Mouse (Mus musculus) urinary bladder, postnatal 4 days (tissue): ENCODE results near the gene Gm48552.

Experiments used
- DNase-seq, 2 experiments: peaks; one replicate each; pipeline ENCODE4 v3.0.0; 2021 to 2022; ENCODE audit warnings: low spot score in 2 of 2

Gene Gm48552

DNA sequence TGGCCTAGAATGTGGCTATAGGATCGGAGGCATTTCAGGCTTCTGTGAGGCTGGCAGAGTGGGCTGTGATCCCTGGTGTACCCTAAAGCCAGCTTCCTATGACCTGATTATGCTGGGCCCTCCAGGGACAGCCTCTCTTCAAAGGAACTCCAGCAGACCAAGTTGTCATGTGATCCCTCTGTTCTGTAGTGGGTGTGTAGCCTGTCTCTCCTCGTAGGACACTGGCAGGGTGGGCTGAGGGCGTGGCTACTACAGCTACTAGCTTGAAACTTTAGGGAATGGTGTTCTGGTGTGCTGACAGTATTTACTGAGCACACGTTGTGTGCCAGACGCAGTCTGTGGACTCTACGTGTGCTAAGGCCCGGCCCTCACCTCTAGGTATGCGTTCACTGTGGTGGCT lies 28.1 kb upstream of the Gm48552 start:
- no peak for DNase-seq

DNA sequence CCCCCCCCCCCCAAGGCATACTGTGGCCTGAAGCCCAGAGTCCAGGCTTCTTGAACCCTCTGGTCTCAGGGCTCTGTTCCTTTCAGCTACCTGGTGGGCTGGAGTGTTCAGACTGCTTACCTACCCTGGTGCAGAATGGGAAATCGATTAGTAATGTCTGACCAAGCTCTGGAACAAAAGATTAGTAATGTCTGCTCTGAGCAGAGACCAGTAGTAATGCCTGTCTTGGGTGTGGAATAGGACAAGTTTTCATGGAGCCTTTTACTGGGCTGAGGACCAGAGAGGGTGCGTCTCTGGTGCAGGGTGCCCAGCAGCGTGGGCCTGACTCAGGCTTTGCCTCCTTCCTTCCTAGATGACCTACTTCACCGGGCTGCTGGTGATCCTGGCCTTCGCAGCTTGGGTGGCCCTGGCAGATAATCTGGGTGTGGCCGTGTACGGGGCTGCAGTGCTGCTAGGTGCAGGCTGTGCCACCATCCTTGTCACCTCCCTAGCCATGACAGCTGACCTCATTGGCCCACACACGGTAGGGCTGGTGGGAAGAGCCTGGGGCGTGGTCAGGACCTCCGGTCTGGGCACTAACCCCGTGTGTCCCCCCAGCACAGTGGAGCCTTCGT lies 26.4 kb upstream of the Gm48552 start:
- DNase-seq: no peak

DNA sequence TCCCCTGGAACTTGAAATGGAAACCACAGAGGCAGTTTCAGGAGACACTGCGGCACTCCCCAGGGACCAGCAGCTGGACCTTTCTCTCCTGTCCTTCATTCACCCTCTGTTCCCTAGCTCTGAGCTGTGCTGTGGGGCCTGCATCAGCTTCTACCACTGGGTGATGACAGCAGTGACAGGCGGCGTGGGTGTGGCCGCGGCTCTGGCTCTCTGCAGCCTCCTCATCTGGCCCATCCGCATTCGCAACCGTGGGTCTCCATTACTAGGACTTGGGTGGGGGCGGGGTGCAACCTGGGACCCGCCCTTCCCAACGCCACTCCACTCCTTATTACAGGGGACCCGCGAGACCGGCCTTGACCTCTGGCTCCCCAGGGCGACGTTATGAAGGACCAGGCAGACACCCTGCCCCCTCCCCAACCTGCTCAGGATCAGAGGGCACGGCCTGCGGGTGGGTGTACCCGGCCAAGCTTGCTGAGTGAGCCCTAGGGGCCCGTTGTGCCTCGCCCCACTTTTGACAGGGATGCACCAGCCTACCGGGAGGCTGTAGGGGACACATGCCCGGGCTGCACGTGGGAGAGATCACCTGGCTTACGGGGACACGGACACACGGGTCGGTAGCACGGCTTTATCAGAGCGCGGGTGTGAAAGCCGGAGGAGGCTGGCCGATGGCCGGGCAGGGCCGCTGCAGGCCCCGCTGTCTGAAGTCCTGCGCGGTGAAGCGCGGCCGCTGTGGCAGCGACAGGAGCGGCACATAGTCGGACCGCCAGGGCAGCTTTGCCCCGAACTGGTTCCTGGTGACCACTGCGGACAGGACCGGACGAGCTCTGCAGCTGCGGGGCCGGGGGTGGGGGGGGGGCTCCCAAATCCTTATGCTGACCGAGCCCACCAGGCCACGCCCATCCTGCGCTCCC lies 25.1 kb upstream of the Gm48552 start:
- DNase-seq: no peak

DNA sequence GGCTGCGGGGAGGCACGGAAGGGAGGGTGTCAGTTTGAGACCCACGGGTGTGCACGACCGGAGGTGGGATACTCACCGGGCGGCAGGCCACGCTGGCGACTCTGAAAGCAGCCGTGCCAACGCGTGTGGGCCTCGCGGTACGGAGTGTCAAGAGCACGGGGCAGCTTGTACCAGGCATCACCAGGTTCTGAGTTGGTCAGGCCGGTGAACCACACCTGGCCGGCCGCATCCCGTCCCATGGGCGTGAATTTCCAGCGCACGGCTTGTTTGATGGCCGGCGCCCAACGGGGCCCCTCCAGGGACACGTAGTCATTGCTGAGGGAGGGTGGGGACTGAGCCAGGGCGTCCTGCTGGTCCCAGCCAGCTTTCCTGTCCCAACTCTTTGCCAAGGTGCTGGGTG lies 24.1 kb upstream of the Gm48552 start:
- no peak for DNase-seq

DNA sequence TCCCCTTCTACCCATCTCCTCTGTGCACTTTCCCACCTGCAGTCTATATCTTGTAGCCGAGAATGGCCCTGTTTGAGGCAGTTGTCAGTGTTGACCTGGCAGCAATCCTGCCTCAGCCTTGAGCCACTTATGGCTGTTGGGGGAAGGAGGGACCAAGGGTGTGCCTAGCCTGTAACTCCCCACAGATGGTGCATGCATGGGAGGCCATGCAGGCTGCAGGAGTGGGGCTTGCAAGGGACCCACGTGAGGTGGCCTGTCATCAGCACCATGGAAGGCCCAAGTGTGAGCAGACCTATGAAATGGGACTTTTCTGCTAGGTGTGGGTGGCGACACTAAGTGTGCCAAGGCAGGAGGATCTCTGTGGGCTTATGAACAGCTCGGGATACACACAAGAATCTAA lies 23.7 kb upstream of the Gm48552 start:
- DNase-seq: no peak

DNA sequence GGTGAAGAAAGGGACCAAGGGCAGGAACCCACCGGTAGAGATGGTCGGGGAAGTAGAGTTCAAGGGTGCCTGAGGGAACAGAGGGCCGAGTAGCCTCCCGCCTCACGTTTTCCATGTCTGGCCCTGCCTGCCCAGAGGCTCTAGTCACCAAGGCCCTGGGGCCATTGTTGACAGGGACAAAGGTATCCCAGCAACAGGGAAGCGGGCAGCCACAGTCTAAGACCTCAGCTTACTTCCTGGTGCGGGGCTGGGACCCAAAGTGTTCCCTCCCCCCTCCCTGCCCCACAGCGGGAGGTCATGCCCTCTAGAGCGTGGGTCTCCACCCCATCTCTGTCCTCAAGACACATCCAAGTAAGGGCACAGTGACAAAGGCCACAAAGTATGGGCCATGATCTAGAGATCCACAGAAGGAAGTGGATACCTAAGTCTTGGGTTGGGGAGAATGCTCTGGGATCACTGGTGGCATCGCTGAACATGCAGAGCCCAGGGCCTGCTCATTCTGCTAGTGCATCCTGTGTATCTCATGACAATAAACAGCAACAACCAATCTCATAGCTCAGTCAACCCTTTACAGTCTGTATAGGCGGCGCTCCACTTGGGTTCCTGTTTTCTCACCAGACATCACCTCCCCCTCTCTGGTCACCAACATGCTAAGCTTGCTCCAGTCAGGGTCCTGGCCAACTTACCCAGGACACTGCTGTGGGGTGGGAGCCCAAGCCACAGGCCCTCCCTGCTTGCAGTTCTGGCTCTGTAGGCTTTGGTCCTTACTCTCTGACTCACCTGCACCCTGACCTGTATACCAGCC lies 22.9 kb upstream of the Gm48552 start, which contains the start of gene 4930404N11Rik:
4930404N11Rik (minus strand) TSS at position 145 of the 805 bp plus-strand sequence.
- DNase-seq: no peak

DNA sequence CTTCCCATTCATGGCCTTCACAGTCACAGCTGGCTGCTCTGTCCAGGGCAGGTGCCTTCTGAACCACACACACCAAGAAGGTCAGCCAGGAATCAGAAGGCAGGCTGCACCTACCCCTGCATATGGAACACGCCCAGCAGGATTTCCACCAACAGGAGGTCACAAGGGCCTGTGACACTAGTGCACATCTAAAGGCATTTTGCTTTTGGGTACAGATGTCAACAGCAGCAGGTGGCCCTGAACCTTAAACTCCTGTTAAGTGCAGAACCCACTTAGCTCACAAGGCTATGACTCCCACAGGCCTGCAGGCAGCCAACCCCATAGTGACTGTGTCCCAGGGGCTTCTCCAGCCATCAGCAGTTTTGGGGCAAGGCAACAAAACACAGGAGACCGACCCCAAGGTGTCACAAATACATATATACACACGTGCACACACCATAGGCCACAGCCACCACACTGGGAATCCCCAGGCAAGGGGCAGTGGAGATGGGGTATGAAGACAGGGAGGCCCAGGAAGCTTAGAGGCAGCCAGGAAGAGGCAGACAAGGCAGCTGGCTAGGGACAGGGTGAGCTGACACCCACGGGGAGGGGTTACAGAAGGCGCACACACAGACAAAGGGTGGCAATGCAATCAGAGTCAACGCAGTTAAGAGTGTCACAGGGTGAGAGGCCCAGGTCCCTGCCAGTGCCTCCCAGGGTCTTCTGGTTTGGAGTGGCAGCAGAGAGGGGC lies 22.2 kb upstream of the Gm48552 start:
- no peak for DNase-seq

DNA sequence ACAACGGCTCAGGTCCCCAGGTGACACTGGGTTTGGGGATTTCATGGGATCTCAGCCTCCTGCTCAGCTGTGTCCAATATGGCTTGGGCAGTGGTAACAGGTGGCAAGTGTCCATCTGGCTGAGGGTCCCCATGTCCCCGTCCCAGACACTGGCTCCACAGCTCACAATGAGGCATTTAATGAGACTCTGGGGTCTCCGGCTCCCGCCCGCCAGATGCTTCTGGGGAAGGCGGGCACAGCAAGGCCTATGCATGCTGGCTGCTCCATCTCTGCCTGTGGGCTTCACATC lies 21.7 kb upstream of the Gm48552 start:
- no peak for DNase-seq

DNA sequence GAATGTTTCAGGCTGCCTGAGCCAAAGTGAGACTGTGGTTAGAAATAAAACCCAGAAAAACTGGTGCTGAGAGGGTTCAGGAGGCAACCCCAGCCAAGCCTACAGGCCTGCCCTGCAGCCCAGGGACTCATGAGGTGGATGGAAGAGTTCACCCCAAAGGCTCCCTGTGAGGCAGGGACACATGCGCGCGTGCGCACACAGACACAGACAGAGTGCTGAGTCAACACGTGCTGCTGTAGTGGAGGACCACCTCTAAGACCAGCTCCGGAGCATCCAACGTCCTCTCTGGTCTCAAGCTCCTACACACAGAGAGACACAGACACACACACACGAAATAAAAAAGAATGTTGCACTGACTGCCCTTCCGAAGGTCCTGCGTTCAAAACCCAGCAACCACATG lies 13.5 kb upstream of the Gm48552 start:
- no peak for DNase-seq

DNA sequence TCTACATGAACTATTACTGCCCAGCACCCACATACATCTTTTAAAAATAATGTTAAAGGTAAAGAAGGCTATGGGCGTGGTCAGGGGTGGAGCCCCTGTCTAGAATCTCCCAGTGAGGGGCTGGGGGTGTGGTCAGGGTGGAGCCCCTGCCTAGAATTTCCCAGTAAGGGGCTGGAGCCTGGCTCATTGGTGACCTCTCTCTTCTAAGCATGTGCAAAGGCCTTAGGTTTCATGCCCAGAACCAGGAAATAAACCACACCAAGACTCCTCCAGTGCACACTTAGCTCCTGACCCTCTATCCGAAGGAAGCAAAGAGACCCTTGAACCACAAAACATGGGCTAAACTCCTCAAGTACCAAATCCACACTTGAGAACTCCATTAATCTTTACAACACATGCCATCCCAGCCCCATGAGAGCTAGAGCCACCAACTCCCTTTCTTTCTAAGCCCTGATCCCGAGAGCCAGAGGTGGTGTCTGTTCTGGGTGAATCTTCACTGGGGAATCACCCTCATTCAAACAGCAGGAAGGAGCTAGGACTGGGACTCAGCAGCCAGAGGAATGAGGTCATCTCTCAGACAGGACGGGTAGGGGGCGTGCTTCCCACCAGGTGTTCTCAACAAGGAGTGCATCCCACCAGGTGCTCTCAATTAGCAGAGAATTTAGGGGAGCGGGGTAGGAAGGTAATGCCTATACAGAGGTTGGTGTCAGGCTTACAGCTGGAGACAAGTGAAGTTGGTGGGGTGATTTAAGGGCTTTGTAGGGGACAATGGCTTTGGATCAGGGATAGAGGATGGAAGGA lies 12.0 kb upstream of the Gm48552 start:
- no peak for DNase-seq

DNA sequence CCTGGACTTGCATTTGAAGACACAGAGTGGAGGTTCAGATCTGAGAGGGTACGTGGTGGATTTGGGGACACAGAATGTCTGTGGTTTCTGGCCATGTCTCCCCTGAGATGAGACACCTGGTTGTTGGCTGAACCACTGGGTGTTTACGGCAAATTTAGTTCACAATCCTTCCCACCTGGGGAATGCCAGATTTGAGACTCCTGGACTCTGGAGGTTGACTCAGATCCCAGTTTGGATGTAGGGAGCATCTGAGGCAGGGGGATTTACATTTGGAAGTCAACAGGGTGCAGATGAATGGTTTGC lies 11.5 kb upstream of the Gm48552 start:
- no peak for DNase-seq

DNA sequence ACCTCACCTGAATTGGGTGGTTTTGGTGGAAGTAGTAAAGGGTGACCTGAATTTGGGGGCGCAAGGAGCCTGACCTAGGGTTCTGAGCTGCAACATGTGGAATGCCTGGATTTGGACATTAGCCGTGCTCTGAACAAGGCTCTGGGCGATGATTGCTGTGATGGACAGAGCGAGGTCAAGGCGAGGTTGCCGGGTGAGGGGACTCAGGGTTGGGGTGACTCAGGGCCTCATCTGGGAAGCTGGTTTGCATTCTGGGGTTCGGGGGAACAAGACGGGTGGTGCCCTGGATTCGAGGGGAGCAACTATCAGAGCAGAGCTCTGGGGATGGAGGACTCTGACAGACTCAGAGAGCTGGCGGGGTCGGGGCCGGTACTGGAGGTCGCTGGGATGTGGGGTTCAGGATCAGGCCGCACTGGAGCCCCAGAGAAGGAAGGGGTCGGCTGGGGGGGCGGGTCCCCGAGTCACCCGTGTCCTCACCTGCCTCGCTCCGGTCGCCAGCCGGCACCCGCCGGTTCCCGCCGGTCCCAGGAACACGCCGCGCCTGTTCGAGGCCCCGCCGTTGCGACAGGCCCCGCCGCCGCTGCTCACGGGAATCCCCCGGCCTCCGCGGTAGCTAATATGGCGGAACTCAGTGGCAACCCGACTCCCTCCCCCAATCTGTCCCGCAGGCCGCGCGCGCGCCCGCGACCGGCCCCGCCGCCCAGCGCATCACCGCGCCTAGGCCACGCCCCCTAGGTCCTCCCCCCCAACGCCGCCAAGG lies 10.8 kb upstream of the Gm48552 start, which contains the start of gene Fzr1:
Fzr1 (minus strand) TSS at position 724 of the 760 bp plus-strand sequence.
- DNase-seq: peak in 1 of 2 experiments; percentile 55

DNA sequence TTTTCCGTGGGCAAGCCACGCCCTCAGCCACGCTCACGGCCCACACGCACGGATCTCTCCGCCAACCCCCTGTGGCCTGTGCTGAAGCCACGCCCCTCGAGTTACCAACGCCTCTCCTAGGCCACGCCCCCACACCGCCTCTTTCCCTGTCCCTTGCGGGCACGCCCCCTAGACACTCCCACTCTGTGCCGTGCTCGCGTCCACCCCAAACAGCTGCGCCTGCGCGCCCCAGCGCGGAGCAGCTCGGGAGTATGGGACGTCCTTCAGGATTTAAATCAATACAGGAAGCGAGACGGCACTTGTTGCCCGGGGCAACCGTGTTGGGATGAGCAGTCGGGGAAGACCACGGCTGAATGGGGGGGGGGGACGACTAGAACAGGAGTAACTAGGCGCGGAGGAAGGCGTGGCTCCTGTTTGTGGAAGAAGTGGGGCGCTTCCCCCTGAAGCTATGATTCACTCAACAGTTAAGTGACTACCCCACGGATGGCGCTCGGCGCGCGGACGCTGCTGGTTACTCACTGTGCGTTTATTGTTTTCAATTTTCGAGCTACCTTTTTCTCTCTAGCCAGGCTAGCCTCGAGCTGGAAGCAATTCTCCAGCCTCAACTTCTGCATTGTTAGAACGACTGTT lies 10.1 kb upstream of the Gm48552 start:
- DNase-seq: peak; percentile 100

DNA sequence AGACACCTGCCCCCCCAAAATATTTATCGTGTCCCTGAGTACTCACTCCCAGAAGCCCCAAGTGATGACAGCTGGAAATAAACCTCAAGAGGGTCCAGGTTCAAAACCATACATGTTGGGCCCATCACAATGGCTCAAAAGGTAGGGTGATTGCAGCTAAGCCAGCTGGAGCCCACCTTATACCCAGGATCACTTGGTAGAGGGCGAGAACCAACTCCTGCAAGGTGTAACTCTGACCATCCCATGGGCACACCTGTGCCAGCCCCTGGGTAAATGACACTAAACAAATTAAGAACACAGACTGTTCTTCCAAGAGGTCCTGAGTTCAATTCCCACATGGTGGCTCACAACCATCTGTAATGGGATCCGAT lies 9.6 kb upstream of the Gm48552 start:
- no peak for DNase-seq

DNA sequence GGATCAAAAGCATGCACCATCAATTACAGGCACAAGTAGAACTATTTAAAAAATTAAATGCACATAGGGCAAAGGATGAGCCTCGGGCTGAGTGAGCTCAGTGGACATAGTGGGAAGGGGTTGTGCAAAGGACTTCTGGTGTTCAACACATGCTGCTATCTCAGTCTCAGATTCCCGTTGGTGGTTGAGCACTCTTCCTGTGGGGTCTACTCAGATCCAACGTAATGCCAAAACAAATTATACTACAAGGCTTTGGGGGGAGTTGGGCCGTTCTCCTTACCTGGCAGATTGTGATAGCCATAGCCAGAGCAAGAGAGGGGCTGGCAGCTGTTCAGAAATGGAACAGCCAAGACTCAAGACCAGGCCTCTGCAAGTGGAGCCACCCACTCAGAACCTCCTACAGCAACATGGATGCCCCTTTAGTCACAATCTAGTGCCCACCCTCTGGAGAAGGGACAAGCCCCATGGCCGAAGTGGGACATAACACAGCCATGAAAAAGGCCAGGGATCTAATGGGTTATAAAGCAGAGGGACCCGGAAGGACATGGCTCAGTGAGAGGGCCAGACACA lies 8.9 kb upstream of the Gm48552 start:
- no peak for DNase-seq

DNA sequence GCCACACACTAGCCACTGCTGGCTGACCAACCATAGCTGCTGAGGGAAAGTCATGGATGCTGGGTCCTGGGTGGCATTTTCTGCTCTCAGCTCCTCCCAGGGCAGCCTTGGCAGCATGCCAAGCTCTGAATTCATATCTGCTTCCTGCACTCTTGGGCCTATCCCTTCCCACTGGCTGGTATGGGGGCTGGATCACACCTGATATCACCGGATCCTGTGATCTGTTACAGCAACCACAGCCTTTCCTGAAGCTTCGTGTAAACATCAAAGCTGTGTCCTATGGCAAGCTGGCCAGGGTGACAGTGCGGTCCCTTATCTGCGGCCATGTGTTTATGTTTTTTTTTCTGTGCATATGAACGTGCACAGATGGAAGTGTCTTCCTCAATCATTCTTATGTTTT lies 6.8 kb upstream of the Gm48552 start:
- DNase-seq: no peak

DNA sequence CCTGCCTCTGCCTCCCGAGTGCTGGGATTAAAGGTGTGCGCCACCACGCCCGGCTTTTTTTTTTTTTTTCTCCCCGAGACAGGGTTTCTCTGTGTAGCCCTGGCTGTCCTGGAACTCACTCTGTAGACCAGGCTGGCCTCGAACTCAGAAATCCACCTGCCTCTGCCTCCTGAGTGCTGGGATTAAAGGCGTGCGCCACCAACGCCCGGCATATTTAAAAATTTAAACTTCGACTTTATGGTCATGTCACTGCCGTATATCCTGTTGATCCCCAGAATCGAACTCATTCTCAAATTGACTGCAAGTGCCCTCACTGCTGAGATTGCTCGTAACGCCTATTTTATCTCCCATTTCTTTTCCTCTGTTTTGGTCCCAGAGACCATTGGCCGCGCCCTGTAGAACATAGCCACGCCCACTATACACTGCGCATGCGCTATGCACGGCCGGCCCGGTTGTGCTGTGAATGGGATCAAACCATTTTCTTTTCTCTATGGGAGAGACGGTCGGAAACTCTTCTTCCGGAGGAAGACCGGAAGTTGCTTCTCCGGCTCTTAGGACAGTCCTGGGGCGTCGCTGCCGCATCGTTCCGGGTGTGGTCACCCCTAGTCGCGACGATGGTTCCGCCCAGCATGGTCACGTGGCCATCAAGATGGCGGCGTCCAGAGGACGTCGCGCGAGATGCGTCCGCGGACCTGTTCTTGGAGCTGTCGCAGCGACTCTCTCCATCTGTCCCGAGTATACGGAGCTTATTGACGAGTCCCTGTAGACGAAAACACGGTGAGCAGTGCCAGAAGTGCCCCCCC lies 4.8 kb upstream of the Gm48552 start, which contains the start of the genes Dohh and Gm48551:
Dohh (plus strand) TSS at position 627 of the 803 bp plus-strand sequence.
Gm48551 (plus strand) TSS at position 665 of the 803 bp plus-strand sequence.
- peak; percentile 97 to 100 for DNase-seq

DNA sequence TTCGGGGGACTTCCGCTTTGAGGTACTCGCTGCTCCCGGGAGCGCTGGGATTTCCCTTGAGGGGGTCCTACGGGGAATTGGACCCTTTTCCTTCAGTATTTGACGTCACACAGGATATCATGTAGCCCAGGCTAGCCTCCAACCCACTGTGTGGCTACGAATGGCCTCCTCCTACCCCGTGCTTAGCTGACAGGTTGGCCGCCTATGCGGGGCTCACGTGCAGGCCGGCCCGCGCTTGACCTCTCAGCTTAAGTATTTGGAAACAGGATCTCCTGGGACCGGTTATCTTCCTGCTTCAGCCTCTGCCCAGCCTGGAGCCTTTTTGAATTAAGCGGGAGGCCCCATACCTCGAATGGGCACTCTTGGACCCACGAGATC lies 4.2 kb upstream of the Gm48552 start:
- no peak for DNase-seq
